Mouse (Mus musculus) heart, postnatal 4 days (tissue): ENCODE results near the gene Tceal7. TPM values are rescaled to one million over a fixed set of nuclear protein-coding genes. Genes with fewer than 3 reads are reported as not detected.
"Not testable (repeated sequence)": the region's sequence is repeated elsewhere in the genome, so short reads cannot be mapped to it uniquely, and the experiment has no call there.

Experiments used
- DNase-seq: peaks from one replicate; pipeline ENCODE4 v3.0.0; 2021
- total RNA-seq, 2 experiments: library from RNA; stranded (reverse); gene quantifications; 2 replicates each; pipeline ENCODE4 v1.2.3; 2021

The Tceal7 gene
- 10 to 100 TPM; 24.0 to 86.2 TPM for total RNA-seq

DNA sequence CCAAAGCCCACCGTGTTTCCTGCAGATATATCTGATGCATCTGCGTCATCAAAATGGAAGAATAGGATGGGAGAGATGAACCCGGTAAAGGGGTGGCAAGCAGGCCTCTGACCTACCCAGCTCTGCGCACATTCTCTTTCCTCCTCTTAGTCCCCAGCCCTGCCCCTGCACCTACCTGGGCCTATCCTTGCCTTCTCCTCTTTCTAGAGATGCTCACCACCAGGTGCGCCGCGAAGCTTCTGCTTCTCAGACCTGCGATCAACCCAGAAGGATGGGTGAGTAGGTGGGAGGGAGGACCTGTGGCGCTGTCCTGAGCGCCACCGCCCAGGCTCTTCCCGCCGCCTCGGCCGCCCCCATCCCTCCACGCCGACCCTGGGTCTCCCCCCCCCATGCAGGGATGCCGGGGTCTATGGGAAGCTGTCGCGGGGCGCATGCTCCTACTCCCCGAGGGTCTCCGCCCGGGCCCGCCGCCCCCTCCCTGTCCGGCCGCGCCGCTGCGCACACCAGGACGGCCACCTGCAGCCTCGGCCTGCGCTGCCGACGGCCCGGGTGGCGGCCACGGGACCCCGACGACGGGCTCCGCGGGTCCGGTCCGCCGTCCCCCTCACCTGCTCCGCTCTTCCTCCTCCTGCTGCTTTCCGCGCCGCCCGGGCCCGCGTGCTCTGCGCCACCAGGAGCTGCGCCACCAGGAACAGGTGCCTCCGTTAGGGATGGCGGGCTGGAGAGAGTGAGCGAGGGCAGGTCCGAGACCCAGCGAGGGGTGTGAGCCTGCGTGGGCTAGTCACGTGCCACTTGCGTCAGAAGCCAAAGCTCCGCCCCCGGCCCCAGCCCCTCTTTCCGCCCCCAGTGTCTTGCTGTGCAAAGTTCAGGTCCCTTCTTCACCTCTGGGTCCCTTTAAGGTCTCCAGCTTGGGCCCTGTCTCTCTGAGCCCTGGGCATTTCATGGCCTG, at the start of gene Tceal7, which contains the start of gene Bex1:
TSS of gene Tceal7 (plus strand) at position 51 of the 949 bp plus-strand sequence.
TSS of gene Bex1 (minus strand) at position 785 of the 949 bp plus-strand sequence.
- not testable (repeated sequence) for DNase-seq

DNA sequence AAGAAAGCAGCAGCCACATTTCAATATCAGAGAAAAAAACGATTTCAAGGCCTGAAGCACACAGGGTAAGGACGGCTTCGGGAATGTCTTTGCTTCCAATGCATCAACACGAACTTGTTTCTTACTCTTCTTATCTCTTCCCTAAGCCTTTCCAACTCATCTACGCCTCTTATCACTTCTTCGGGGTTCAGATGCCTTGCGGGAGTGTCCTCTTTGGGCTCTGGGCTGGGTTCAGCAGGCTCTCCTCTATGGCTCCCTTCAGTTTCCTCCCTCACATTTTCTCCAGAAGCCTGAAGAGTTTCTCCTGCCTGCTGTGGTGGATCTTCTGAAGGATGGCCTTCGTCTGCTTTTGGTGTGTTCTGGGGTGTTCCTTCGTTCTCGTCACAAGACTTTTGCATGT, 44.0 kb upstream of the Tceal7 start:
- DNase-seq, result no peak

DNA sequence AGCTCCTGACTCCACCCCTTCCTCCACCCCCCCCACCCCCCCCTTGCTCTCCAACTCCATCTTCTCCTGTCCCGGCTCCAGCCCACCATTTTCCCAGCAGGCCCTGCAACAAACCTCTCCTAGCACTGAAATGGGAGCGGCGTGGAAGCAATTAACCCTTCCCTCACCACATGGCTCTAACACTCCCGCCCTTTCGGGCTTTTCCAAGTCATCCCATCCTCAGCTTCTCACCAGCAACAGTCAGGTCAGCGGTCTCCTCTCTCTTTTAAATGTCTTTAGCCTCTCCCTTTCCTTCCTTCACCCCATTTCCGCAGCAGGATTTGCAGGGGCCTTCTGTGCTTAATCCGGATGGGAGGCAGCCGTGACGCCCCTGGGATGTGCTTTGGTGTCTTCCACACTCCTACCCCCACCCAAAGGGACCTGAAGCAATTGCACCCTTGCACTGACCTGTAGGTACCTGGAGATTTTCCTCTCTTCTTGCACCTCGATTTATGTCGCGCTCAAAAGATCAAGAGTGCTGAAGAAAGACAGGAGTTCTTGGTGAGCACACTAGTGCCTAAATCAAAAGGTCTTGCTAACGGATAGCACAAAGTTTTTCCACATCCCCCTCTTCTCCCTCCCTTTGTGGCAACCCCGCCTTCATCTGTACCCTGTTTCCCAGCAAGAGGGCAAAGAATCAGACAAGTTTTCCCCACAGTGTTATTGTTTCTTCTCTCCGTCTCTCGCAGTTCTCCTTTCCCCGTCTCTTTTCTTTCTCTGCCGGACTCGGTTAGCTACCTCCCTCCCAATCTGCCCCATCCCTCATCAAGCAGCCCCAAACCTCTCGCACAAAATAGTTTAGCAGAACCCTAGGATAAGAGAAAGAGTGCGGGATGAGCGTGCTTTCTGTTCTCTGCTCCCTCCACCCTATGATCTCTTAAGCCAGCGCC, 43.1 kb upstream of the Tceal7 start:
- DNase-seq, result peak; percentile 74

DNA sequence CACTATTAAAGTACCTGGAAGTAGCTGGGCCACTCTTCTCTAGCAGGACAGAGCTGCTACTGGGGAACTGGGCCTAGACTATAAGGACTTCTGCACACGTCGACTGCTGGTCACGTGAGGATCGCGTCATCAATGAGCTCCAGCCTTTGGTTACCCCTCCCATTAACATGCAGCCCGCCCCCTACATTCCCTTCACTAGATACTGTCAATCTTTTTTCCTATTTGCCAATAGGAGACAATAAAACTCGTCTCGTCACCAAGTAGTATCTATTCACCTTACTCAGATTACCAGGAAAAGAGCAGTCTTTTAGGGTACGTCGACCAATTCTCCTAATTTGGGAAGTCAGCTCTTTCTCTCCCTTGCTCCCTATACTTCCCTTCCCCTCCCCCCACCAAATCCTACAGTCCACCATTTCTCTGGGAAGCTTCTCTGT, 42.4 kb upstream of the Tceal7 start, which contains the start of gene Tceal8:
TSS of gene Tceal8 (minus strand) at position 225 of the 434 bp plus-strand sequence.
- DNase-seq, result peak; percentile 80

DNA sequence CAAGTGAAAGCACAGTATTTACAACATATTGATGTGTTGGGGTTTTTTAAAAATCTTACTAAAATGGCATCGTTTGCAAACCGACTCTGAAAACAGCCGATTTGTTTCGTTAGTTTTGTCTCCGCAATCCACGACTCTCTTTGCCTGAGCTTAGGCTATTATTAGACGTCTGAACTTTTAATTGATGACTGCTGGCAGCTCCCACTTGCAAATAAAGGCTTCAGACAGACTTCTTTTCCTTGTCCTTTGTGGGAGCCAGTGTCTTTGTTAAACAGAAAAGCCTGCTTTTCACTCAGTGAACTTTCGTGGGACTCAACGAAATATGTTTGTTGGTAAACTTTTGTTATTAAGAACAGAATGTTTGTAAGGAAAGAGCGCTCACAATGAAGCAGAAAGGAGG, 41.8 kb upstream of the Tceal7 start:
- DNase-seq, result no peak

DNA sequence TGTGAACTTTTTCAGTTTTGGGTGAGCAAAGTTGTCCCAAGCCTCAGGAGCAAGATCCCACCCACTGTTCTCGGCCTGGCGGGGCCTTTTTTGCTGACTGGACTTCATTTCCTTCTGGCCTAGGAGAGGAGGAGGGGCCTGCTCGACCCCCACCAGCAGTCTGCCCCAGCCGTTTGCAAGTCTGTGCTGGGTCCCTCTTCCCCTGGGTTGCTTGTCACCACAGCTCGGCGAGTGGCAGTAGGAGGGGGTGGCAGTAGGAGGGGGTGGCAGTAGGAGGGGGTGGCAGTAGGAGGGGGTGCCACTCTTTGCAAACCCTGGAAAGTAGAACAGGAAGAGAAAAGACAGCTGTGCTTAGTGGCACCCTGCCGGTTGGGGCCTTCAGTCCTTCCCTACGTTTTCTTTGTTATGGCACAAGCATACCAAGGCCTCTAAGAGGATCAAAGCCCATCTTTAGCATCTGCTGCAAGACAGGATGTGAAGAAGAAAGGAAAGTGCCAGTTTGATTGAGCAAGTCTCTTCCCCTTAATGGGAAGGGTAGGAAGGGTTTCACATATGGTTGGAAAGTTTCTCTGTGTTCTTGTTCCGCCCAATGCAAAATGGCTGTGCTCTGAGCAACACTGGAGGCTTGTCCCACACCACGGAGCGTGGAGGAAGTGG, 33.6 kb upstream of the Tceal7 start:
- no peak for DNase-seq

DNA sequence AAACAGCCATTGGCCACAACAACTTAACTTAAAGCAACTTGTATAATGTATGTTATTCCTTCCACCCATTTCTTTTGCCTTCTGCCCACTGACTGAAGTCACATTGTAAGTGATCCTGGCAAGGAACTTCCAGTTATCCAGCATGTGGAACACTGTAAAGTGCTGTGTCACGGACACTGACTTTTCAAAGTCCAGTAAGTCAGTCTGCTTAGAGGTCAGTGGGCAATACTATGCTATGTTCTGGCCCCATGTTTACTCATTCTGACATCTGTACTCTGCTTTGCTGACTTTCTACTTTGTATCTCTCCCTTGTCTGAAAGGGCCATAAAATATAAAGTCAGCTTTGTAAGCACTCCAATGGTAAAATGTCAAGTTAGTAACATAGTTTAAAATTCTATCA, 31.5 kb upstream of the Tceal7 start:
- DNase-seq, result no peak

DNA sequence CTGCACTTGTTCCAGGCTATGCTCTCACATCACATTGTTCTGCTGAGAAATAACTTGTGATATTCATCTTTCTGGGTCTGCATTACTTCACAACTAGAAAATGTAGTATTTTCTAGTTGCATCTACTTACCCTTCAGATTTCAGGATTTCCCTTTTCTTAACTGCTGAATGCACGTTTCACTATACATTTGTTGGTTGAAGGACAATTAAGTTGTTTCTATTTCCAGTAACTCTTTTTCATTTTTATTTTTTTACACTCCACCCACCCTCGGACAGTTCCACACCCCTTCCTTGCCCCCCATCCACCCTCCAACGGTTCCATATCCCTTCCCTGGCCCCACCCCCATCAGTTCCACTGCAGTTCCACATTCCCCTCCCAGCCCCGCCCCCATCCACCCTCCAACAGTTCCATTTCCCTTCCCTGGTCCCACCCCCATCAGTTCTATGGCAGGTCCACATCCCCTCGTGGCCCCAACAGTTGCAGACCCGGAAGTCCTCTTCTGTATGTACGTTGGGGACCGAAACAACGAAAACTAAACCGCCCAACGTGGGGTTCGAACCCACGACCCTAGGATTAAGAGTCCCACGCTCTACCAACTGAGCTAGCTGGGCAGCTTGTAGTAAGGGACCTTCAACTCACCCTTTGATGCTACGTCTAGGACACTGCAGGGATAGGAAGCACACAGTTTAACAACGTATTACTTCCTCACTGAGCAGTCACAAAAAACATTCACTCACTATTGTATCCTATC, 19.2 kb upstream of the Tceal7 start:
- DNase-seq, result no peak

DNA sequence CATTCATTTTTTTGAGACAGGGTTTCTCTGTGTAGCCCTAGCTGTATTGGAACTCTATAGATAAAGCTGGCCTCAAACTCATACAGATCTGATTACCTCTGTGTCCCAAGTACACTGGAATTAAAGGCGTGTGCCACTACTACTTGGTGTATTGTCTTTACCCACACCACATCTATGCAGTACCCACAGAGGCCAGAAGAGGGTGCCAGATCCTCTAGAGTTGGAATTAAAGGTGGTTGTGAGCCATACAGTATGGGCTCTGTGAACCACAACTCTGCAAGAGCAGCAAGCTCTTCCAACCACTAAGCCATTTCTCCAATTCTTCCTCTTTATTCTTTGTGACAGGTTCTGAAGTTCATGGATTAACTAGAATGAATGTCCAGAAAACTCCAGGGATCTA, 17.7 kb upstream of the Tceal7 start:
- peak; percentile 60 for DNase-seq

DNA sequence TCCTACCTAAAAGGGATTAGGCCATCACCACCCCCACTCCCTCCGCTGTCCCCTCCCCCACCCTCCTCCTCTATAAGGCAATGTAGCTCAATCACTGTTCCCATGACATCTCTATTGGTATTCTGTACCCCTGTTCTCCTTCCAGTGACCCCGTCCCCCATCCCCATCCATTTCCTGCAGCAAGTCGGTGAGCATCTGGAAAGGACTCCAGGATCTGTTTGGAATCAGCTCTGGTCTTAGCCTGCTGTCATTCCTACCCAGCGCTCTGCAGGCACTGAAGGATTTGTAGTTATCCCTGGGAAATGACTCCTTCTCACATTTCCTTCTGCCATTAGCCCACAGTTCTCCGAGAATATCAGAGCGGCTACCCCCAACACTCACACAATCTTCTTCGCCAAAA, 11.3 kb upstream of the Tceal7 start:
- DNase-seq, result no peak

DNA sequence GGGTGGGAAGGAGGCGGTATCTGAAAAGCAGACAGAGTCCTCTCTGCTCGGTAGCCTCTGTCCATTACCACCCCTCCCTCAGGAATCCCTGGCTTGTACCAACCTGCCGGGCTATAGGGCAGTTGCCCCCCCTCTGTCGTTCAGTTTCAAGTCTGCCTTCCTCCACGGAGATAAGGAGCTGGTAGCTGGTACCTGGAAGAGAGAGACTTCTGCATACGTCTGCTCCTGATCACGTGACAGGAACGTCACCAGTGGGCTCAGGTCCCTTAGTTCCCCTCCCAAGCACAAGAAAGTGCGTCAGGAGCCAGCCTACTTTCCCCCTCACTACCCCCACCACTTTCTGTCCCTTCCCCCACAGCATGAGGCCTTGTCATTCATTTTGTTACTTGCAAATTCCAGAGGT, 10.9 kb upstream of the Tceal7 start, which contains the start of gene Tceal5:
TSS of gene Tceal5 (minus strand) at position 213 of the 403 bp plus-strand sequence.
- peak; percentile 52 for DNase-seq

DNA sequence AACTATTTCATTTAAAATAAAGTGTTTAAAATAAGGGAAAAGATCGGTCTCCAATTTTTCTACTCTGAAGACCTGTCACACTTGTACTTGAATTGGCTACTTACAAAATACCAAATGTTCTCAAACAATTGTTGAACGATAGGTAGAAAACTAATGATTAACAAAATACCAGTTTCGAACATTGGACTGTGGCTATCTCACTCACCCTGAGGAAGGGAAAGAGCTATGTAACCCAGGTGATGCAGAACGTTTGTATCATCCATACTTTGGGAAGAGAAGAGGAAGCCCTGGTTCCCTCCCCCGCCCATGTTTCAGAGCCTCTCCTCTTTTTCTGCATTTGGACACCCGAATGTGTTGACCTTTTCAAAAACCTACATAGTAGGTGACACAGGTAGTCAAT, 10.2 kb upstream of the Tceal7 start:
- DNase-seq, result no peak

DNA sequence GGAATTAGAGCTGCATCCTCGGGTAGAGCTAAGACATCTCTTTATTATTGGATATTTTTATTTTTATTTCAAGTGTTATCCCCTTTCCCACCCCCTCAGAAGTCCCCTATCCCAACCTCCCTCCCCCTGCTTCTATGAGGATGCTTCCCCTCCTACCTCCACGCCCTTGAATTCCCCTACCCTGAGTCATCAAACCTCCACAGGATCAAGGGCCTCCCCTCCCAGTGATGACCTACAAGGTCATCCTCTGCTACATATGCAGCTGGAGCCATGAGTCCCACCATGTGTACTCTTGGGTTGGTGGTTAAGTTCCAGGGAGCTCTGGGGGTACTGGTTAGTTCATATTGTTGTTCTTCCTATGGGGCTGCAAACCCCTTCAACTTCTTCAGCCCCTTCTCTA, 1.2 kb upstream of the Tceal7 start:
- no peak for DNase-seq

DNA sequence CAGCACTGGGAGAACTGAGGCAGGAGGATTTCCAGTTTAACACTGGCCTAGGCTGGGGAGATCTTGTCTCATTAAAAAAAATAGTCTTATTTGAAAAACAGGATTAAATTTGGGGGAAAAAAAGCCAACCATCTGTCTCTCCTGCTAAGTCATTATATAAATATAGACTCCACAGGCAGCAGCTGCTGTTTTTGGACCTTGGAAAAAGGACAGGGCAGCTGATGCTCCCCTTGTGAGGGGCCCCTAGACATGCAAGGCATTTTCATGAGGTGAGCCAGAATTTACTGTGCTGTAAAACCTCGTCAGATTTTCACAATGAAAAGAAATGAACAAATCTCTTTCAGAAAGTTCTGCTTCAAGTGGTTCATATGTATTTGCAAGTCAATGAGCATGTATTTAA, 1.7 kb downstream of the Tceal7 start:
- no peak for DNase-seq

DNA sequence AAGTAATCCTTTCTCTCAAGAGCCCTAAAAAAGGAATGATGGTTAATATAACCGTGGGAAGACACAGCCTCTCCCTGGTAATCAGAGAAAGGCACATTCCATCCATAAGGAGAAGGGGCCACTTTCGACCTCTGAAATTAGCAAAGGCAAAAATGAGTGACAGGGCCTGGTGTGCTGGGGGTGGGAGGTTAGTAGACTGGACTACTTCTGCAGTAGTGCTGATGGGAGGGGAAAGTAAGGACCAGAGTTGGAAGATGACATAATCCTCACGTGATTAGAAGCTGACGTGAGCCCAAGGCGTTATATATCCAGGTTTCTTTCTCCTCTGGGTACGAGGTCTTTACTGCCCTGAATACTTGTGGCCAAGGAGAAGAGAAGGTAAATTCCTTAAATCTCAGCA, 9.1 kb downstream of the Tceal7 start:
- no peak for DNase-seq

DNA sequence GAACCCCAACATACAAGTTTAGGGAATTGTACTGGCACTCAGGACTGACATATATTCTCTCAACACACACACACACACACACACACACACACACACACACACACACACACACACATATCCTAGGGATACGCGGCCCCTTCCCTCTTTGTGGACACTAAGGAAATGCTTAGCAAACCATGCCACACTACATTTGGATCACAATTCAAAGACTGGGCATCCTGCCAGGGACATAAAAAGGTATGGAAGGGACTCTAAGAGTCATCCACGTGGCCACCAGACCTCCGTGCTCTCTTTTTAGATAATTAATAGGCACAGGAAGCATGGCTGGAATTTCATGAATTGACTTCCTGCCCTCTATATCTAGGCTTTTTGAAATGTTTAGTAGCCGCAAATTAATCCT, 13.2 kb downstream of the Tceal7 start:
- peak; percentile 56 for DNase-seq

DNA sequence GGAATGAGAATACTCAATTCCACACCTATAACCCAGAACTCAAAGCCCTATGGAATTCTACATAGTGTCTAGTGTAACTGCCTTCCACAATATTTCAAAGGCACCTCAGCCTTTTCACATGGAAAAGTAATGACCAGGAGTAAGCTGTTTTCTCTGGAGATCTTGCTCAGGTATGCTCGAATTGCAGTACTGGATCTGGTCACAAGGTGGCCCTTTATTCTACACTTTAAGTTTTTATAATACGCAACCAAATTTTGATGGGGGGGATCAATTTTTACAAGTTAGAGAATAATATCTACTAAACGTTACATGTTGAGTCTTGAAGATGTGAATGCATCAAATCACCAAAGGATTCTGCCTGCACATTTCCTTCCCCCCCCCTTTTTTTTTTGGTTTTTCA, 23.5 kb downstream of the Tceal7 start:
- DNase-seq, result peak; percentile 52

DNA sequence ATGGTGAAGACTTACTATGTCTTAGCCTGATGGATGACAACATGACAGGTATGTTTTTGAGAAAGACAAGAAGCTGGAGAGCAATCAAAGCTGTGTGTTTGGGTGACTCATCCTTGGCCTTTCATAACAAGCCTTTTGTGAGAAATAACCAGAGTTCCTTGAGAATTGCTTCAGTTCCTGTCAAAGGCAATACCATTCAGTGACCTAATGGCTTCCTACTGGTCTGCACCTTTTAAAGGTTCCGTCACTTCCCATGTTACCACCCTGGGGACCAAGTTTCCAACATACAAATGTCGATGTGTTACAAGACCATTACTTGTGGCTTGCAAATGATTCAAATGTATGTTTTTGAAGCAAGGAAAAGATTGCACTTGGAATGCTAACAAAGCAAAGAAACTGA, 28.6 kb downstream of the Tceal7 start:
- DNase-seq, result no peak

DNA sequence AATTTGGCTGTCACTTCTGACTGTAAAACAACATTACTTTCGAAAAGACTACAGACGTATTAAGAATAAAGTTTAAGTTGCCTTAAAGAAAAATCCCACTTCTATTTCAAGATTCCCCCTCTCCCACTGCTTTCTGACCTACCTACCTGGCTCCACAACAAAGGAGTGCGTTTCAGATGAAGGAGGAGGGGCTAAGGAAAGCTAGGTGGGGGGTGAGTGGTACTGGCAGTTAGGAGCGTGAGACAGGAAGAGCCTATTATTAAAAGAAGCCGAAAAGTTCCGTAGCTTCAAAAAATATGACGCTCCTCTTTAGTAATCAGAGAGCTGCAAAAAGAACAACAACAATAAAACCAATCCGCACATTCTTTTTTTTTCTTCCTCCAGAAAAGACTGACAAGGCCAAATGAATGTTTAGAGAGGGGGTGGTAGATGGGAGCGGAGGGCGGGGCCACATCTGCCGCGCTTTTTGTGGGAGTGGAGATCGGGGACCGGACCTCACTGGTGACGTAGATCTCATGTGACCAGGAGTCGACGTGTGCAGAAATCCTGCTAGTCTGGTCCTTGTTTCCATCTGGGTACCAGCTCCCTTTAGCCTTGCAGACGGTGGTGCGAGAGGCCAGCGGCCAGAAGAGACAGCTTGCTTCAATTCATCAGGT, 30.1 kb downstream of the Tceal7 start, which contains the start of gene Tceal9:
TSS of gene Tceal9 (plus strand) at position 506 of the 656 bp plus-strand sequence.
- DNase-seq, result peak; percentile 77

DNA sequence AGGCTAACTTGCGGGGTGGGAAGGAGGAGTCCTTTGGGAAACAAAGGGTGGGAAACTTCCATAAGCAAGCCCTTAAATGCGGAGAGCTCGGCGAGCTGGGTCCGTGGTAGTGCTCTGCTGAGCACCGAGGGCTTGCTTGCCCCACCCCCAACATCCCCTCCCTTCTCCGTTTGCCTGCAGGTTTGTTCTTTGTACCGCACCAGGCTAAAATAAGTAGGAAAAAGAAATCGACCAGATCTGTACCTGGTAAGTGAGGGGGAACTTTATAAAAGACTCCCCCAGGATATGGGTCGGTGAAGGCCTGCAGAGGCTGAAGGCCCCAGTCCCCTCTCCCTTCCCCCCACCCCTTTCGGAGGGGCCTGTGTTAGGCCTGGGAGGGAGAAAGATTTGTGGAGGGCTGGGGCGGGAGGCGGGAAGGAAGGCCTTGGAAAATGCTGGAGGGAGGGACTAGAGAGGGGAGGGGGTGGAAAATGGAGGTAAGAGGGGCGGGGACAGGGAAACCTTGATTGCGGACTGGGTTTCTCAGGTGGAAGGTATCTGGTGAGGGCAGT, 31.0 kb downstream of the Tceal7 start:
- peak; percentile 19 for DNase-seq

DNA sequence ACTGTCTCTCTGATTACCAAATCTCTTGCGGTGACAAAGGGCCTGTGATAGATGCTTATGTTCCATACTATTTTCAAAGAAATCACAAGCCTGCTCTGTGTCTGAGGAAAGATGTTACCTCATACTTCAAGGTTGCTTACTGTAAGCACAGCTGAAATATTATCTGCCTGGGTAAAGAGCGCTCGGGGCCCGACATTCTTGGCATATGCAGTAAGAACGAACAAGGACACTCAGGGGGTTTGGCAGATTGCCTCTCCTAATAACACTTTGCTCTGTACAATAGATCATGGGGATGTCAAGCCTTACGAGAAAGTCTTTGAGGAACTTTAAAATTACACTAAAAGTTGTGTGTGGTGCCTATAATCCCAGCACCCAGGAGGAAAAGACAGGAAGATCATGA, 34.2 kb downstream of the Tceal7 start:
- DNase-seq, result peak; percentile 12
